Mouse (Mus musculus) forebrain, embryonic 16.5 days (tissue): ENCODE results near the gene Sos1. TPM values are rescaled to one million over a fixed set of nuclear protein-coding genes. Genes with fewer than 3 reads are reported as not detected.

Experiments used
- ATAC-seq: fragments of 200-750 bp; cut with Nextera tagmentation; 2 replicates; pipeline ENCODE4 v1.8.0; 2017; ENCODE audit warnings: mild to moderate bottlenecking, moderate library complexity
- H3K27ac ChIP-seq: fragments of 300-500 bp; sonication (generic); 2 replicates; pipeline ENCODE4 v1.5.1; 2014; ENCODE audit warnings: low read length, control low read depth
- H3K27me3 ChIP-seq: fragments of 300-500 bp; sonication (generic); replicated peaks from 2 replicates; pipeline ENCODE4 v1.6.1; 2014; ENCODE audit warnings: low read length; ENCODE audit not compliant: control insufficient read depth, insufficient read depth
- H3K36me3 ChIP-seq: fragments of 300-500 bp; sonication (generic); 2 replicates; pipeline ENCODE4 v1.6.1; 2014; ENCODE audit not compliant: control insufficient read depth, insufficient read depth
- H3K4me1 ChIP-seq: fragments of 300-500 bp; sonication (generic); replicated peaks from 2 replicates; pipeline ENCODE4 v1.6.1; 2014; ENCODE audit warnings: low read length; ENCODE audit not compliant: control insufficient read depth, insufficient read depth
- H3K4me2 ChIP-seq: fragments of 300-500 bp; sonication (generic); 2 replicates; pipeline ENCODE4 v1.6.1; 2014; ENCODE audit warnings: mild to moderate bottlenecking, low read length, control low read depth
- H3K4me3 ChIP-seq: fragments of 300-500 bp; sonication (generic); replicated peaks from 2 replicates; pipeline ENCODE4 v1.5.1; 2014; ENCODE audit warnings: mild to moderate bottlenecking, low read length, control low read depth
- H3K9ac ChIP-seq: fragments of 300-500 bp; sonication (generic); replicated peaks from 2 replicates; pipeline ENCODE4 v1.6.1; 2014; ENCODE audit warnings: low read depth, low read length, control low read depth
- H3K9me3 ChIP-seq: fragments of 300-500 bp; sonication (generic); 2 replicates; pipeline ENCODE4 v1.6.1; 2016; ENCODE audit warnings: low read length; ENCODE audit not compliant: control insufficient read depth
- WGBS: fragments of 180-500 bp; shearing (Covaris S2); extraction: QIAGEN DNeasy Blood & Tissue Kit; methylation state at CpG from one replicate; pipeline ENCODE4 v1.1.7; 2014; 5-methylcytosine and 5-hydroxymethylcytosine counted together
- polyA plus RNA-seq: library from polyadenylated mRNA; unstranded; fragments of >200 nt; fragmentation: Nextera tagmentation; extraction: Ambion mirVana; gene quantifications from 2 replicates; pipeline ENCODE4 v1.2.1, GENCODE M21; 2015

The Sos1 gene
- polyA plus RNA-seq, 1 experiment from 2014 or later: 7.6 TPM

- no peaks in the 10 kb centered on the region for H3K9me3 ChIP-seq
- WGBS: 94% methylated on average over 7 of the region's 7 CpGs
- no peak overlapping the region for H3K4me3 ChIP-seq
- no peaks in the 10 kb centered on the region for H3K4me1 ChIP-seq
- H3K27me3 ChIP-seq: no peaks in the 10 kb centered on the region
- H3K27ac ChIP-seq: no peak overlapping the region
- peaks cover 20% of the 10 kb centered on the region for H3K36me3 ChIP-seq
- H3K9ac ChIP-seq: no peak overlapping the region
- no peak overlapping the region for H3K4me2 ChIP-seq
- ATAC-seq: no peak
Measured at GRCm38 (mm10) chr17:80445433-80445832, 34.8 kb downstream of the Sos1 start.

GRCm38 (mm10) chr17:80435680-80436079, 44.6 kb downstream of the Sos1 start:
- ATAC-seq: no peak
- peaks cover 18% of the 10 kb centered on the region; the same call in 1 of the 2 replicates for H3K36me3 ChIP-seq
- H3K9me3 ChIP-seq: no peaks in the 10 kb centered on the region
- no peak overlapping the region for H3K4me2 ChIP-seq
- H3K4me1 ChIP-seq: no peaks in the 10 kb centered on the region
- 93% methylated on average over 5 of the region's 5 CpGs for WGBS
- H3K4me3 ChIP-seq: no peak overlapping the region
- no peaks in the 10 kb centered on the region for H3K27me3 ChIP-seq
- no peak overlapping the region for H3K9ac ChIP-seq
- no peak overlapping the region for H3K27ac ChIP-seq

GRCm38 (mm10) chr17:80434430-80434829, 45.8 kb downstream of the Sos1 start:
- Histone ChIP-seq H3K9me3 (no peaks in the 10 kb centered on the region), H3K27ac (no peak overlapping the region), H3K4me2 (no peak overlapping the region), H3K4me3 (no peak overlapping the region), H3K36me3 (peaks cover 20% of the 10 kb centered on the region; the same call in 1 of the 2 replicates), H3K9ac (no peak overlapping the region), H3K27me3 (no peaks in the 10 kb centered on the region), H3K4me1 (no peaks in the 10 kb centered on the region)
- ATAC-seq: no peak
- 64% methylated on average over 3 of the region's 3 CpGs for WGBS

GRCm38 (mm10) chr17:80431997-80432396, 48.3 kb downstream of the Sos1 start:
- H3K27me3 ChIP-seq: no peaks in the 10 kb centered on the region
- no peaks in the 10 kb centered on the region for H3K9me3 ChIP-seq
- H3K4me3 ChIP-seq: no peak overlapping the region
- no peaks in the 10 kb centered on the region for H3K4me1 ChIP-seq
- WGBS: 97% methylated on average over 9 of the region's 9 CpGs
- H3K27ac ChIP-seq: no peak overlapping the region
- H3K9ac ChIP-seq: no peak overlapping the region
- peaks cover 15% of the 10 kb centered on the region; the same call in 1 of the 2 replicates for H3K36me3 ChIP-seq
- H3K4me2 ChIP-seq: no peak overlapping the region
- ATAC-seq: no peak

GRCm38 (mm10) chr17:80427966-80428365, 52.3 kb downstream of the Sos1 start:
- ATAC-seq: no peak
- WGBS: 52% methylated on average over 2 of the region's 2 CpGs
- Histone ChIP-seq H3K27ac (no peak overlapping the region), H3K4me2 (no peak overlapping the region), H3K9ac (no peak overlapping the region), H3K4me3 (no peak overlapping the region), H3K27me3 (no peaks in the 10 kb centered on the region), H3K36me3 (peaks cover 7% of the 10 kb centered on the region), H3K4me1 (no peaks in the 10 kb centered on the region), H3K9me3 (no peaks in the 10 kb centered on the region)

- Histone ChIP-seq H3K36me3 (peaks cover 16% of the 10 kb centered on the region), H3K4me3 (no peak overlapping the region), H3K9me3 (no peaks in the 10 kb centered on the region), H3K4me2 (no peak overlapping the region), H3K27me3 (no peaks in the 10 kb centered on the region), H3K9ac (no peak overlapping the region), H3K27ac (no peak overlapping the region), H3K4me1 (no peaks in the 10 kb centered on the region)
- WGBS: 67% methylated on average over 5 of the region's 5 CpGs
- no peak for ATAC-seq
Measured at GRCm38 (mm10) chr17:80426901-80427300, 53.4 kb downstream of the Sos1 start.

GRCm38 (mm10) chr17:80426171-80426570, 54.1 kb downstream of the Sos1 start:
- no peak overlapping the region for H3K9ac ChIP-seq
- H3K4me1 ChIP-seq: no peaks in the 10 kb centered on the region
- 96% methylated on average over 7 of the region's 7 CpGs for WGBS
- no peak overlapping the region for H3K4me2 ChIP-seq
- H3K9me3 ChIP-seq: no peaks in the 10 kb centered on the region
- no peak for ATAC-seq
- no peaks in the 10 kb centered on the region for H3K27me3 ChIP-seq
- H3K4me3 ChIP-seq: no peak overlapping the region
- peaks cover 16% of the 10 kb centered on the region for H3K36me3 ChIP-seq
- H3K27ac ChIP-seq: no peak overlapping the region

GRCm38 (mm10) chr17:80420998-80421397, 59.3 kb downstream of the Sos1 start:
- peaks cover 24% of the 10 kb centered on the region for H3K36me3 ChIP-seq
- H3K27me3 ChIP-seq: no peaks in the 10 kb centered on the region
- H3K4me3 ChIP-seq: no peak overlapping the region
- H3K9ac ChIP-seq: no peak overlapping the region
- 100% methylated on average over 1 of the region's 1 CpGs for WGBS
- no peak overlapping the region for H3K27ac ChIP-seq
- no peak overlapping the region for H3K4me2 ChIP-seq
- no peaks in the 10 kb centered on the region for H3K4me1 ChIP-seq
- H3K9me3 ChIP-seq: no peaks in the 10 kb centered on the region
- no peak for ATAC-seq

- Histone ChIP-seq H3K4me3 (no peak overlapping the region), H3K36me3 (peaks cover 29% of the 10 kb centered on the region), H3K4me2 (no peak overlapping the region), H3K9ac (no peak overlapping the region), H3K4me1 (no peaks in the 10 kb centered on the region), H3K27ac (no peak overlapping the region), H3K9me3 (no peaks in the 10 kb centered on the region), H3K27me3 (no peaks in the 10 kb centered on the region)
- WGBS: 86% methylated on average over 10 of the region's 10 CpGs
- no peak for ATAC-seq
Measured at GRCm38 (mm10) chr17:80418572-80419210, 61.6 kb downstream of the Sos1 start.

DNA sequence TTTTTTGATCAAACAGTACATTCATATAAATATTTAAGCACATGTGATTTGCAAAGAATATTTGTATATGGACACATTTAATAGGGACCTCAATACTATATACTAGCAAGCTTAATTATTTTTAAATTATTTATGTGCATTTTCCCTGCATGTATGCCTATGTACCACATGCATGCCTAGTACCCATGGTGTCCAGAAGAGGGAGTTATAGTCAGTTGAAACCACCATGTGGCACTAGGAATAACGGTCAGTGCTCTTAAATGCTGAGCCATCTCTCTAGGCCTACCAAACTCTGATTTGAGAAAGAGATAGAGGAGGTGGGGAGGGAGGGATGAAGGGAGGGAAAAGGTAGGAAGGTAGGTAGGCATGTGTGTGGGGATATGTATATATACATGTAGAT, 69.1 kb downstream of the Sos1 start:
- H3K9me3 ChIP-seq: no peaks in the 10 kb centered on the region
- H3K9ac ChIP-seq: no peak overlapping the region
- no peak overlapping the region for H3K27ac ChIP-seq
- H3K4me2 ChIP-seq: no peak overlapping the region
- ATAC-seq: no peak
- peaks cover 41% of the 10 kb centered on the region for H3K36me3 ChIP-seq
- H3K27me3 ChIP-seq: no peaks in the 10 kb centered on the region
- no peaks in the 10 kb centered on the region for H3K4me1 ChIP-seq
- WGBS: 61% methylated on average over 1 of the region's 1 CpGs
- no peak overlapping the region for H3K4me3 ChIP-seq
